Mouse (Mus musculus): ENCODE results near the gene Fnbp4.

DNA sequence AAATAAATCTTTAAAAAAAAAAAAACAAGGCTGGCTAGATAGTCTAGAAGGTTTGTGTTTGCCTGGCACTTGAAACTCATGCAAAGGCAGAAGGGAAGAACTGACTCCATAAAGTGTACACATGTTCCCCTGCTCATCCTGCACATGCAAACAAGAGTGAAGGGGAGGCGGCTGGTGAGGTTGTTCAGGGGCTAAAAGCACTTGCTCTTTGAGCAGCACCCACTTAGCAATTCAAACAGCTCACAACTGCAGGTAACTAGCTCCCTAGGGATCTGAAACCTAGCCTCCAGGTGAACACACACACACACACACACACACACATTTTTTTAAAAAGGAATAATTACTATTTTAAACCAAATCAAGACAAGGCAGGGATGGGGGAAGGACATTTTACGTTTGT lies 36.8 kb downstream of the Fnbp4 start:
- no peak for TF ChIP-seq MAX (IDR thresholded peaks at IDR 0.05)
- no peak for TF ChIP-seq CTCF (IDR thresholded peaks at IDR 0.05; ENCODE audit: control insufficient read depth, insufficient read depth, insufficient read length)
- no peak for TF ChIP-seq CEBPB (IDR thresholded peaks at IDR 0.05; ENCODE audit: low read depth)
- no peak for TF ChIP-seq MYOG (IDR thresholded peaks at IDR 0.05; ENCODE audit: control insufficient read depth, extremely low read depth, insufficient read length)
- TF ChIP-seq USF1 (IDR thresholded peaks at IDR 0.05; ENCODE audit: low read depth), result no peak
- TF ChIP-seq MYOD1 (IDR thresholded peaks at IDR 0.05; ENCODE audit: control insufficient read depth, insufficient read length, low read depth), result no peak
- TF ChIP-seq FOSL1 (IDR thresholded peaks at IDR 0.05; ENCODE audit: insufficient read depth, low read length, poor library complexity, severe bottlenecking), result no peak
